Mouse (Mus musculus) olfactory bulb, adult 2 months (tissue): Measurements from ENCODE around the gene Btbd35f25.

Source experiments
- CTCF ChIP-seq: fragments of 200-500 bp; IDR thresholded peaks from 2 replicates; pipeline ENCODE4 v1.5.1; 2012; ENCODE audit warnings: low read depth, mild to moderate bottlenecking, low read length, moderate library complexity; ENCODE audit not compliant: insufficient read depth
- POLR2A ChIP-seq: fragments of 200-500 bp; IDR thresholded peaks from 2 replicates; pipeline ENCODE4 v1.6.1; 2012; ENCODE audit warnings: mild to moderate bottlenecking, low read depth, low read length, moderate library complexity; ENCODE audit not compliant: insufficient read depth

DNA sequence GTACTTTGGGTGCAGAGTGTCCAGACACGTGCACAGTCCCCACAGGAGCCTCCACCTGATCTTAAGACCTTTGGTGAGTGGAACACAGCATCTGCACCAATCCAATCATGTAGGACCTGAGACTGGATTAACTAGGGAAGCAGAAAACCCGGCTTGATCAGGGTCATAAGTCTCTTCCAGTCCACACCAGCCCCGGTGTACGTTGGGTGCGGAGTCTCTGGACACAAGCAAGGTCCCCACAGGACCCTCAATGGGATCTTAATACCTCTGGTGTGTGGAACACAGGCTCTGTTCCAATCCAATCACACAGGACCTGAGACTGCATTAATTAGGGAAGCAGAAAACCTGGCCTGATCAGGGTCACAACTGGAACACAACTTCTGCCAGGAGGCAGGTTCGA is 20.0 kb upstream of the Btbd35f25 start:
- TF ChIP-seq CTCF (no peak), POLR2A (no peak)
